In the genomic region with DNA sequence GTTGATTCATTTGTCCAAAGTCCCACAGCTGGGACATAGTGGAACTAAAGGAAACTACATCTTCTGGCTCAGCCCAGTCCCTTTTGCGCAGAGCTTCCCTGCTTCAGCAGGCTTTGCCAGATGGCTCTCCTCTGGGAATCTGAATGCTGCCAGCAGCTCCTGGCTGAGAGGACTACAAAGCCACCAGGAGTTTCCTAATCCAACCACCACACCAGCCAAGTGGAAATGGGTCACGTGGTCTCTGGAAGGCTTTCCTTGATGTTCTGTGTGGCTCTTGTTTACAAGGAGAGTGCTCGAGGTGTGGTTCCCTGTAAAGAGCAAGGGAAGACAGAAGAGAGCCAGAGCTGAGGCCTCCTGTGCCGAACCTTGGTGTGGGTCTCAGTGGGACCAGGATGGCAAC, we compare ENCODE assay signal across 8 mouse cellular contexts. TPM values are rescaled to one million over a fixed set of nuclear protein-coding genes. Genes with fewer than 3 reads are reported as not detected.
DNase-seq lines count a peak whose midpoint lies in the region; ATAC-seq lines count a peak whose summit lies in the region.

No protein-coding gene starts in this region.

- WGBS in limb, embryonic 11.5 days: 33% methylated on average over 4 of the region's 4 CpGs
- WGBS in limb, embryonic 10.5 days: 39% methylated on average over 4 of the region's 4 CpGs

- DNase-seq in limb, embryonic 11.5 days (ENCODE audit: low spot score): no peak
- DNase-seq in limb, embryonic 10.5 days (ENCODE audit: low spot score): no peak
- DNase-seq in brain, embryonic 18.5 days (ENCODE audit: low read depth, low spot score): peak; percentile 39
- DNase-seq in gastrocnemius, adult 8-10 months (ENCODE audit: low spot score in 2 of 2): peak; percentile 89 to 92
- peak; percentile 74 to 77 for DNase-seq in layer of hippocampus, adult 18-20 months (ENCODE audit: low spot score in 2 of 2)
- DNase-seq in lung, postnatal 36 days: peak; percentile 88
- DNase-seq in embryo, embryonic 9.5 days (ENCODE audit: extremely low spot score): no peak

- H3K36me3 ChIP-seq in limb, embryonic 11.5 days (ENCODE audit: control insufficient read depth, insufficient read depth, low read length): no peaks in the 10 kb centered on the region
- H3K36me3 ChIP-seq in limb, embryonic 10.5 days: no peaks in the 10 kb centered on the region

- H3K9me3 ChIP-seq in limb, embryonic 11.5 days (ENCODE audit: control insufficient read depth, low read length): no peaks in the 10 kb centered on the region
- no peaks in the 10 kb centered on the region for H3K9me3 ChIP-seq in limb, embryonic 10.5 days (replicated peaks)

- no peaks in the 10 kb centered on the region for H3K4me1 ChIP-seq in limb, embryonic 11.5 days (ENCODE audit: control insufficient read depth, insufficient read depth, low read length)
- no peaks in the 10 kb centered on the region for H3K4me1 ChIP-seq in limb, embryonic 10.5 days

- ATAC-seq in limb, embryonic 11.5 days (ENCODE audit: insufficient number of reproducible peaks, low FRiP score, low TSS enrichment, low read depth): no peak
- no peak for ATAC-seq in megakaryocyte-erythroid progenitor cell, adult 5-6 weeks (replicated peaks; ENCODE audit: low FRiP score, low TSS enrichment, poor library complexity, severe bottlenecking)

- no peak overlapping the region for H3K4me2 ChIP-seq in limb, embryonic 11.5 days (ENCODE audit: low read depth, severe bottlenecking)

- no peak overlapping the region for H3K9ac ChIP-seq in limb, embryonic 11.5 days (ENCODE audit: low read length)

- H3K27ac ChIP-seq in limb, embryonic 11.5 days (replicated peaks; ENCODE audit: low read depth, low read length): 0 out of 2 replicates have a peak overlapping the region, but pooled peaks have one; percentile 18
- no peak overlapping the region for H3K27ac ChIP-seq in limb, embryonic 10.5 days

- no peaks in the 10 kb centered on the region for H3K27me3 ChIP-seq in limb, embryonic 11.5 days (ENCODE audit: control insufficient read depth, insufficient read depth, low read length)
- H3K27me3 ChIP-seq in limb, embryonic 10.5 days (ENCODE audit: low read depth, poor library complexity, severe bottlenecking): no peaks in the 10 kb centered on the region

- H3K4me3 ChIP-seq in limb, embryonic 11.5 days (ENCODE audit: low read depth, low read length): no peak overlapping the region
- no peak overlapping the region for H3K4me3 ChIP-seq in limb, embryonic 10.5 days

RNA-seq across cellular contexts. Expression of gene Myoc, which starts 4.8 kb away (rescaled TPM):
- not detected in 2 replicates for polyA plus RNA-seq in limb, embryonic 11.5 days (2014; fragmentation: Nextera tagmentation; extraction: Ambion mirVana)
- polyA plus RNA-seq in limb, embryonic 10.5 days (2016; fragmentation: Nextera tagmentation; extraction: Ambion mirVana): not detected in 2 replicates
- total RNA-seq in gastrocnemius, adult 8-10 months (2022): 10 to 100 TPM; 25.2 to 56.7 (median 37.8) TPM
- total RNA-seq in layer of hippocampus, adult 18-20 months (2021): 1 to 10 TPM; 2.6 to 4.0 TPM
- total RNA-seq in megakaryocyte-erythroid progenitor cell, adult 5-6 weeks (2014; fragmentation: Nextera tagmentation): not detected in 2 replicates
- not detected in 2 replicates for total RNA-seq in megakaryocyte-erythroid progenitor cell, adult 5-6 weeks (2017)

RNA-seq across cellular contexts. Expression of gene Myocos, which starts 14.3 kb away (rescaled TPM):
- polyA plus RNA-seq in limb, embryonic 11.5 days (2014; fragmentation: Nextera tagmentation; extraction: Ambion mirVana): not detected in 2 replicates
- polyA plus RNA-seq in limb, embryonic 10.5 days (2016; fragmentation: Nextera tagmentation; extraction: Ambion mirVana): not detected in 2 replicates
- not detected for total RNA-seq in gastrocnemius, adult 8-10 months (2022)
- not detected for total RNA-seq in layer of hippocampus, adult 18-20 months (2021)
- total RNA-seq in megakaryocyte-erythroid progenitor cell, adult 5-6 weeks (2014; fragmentation: Nextera tagmentation): not detected in 2 replicates
- not detected in 2 replicates for total RNA-seq in megakaryocyte-erythroid progenitor cell, adult 5-6 weeks (2017)

Comparison
In these comparisons a context has a peak if more than half of its experiments do, and no peak if none do; other contexts are left out.
1. DNase-seq: peak in brain, embryonic 18.5 days (single experiment), gastrocnemius, adult 8-10 months (2 of 2), layer of hippocampus, adult 18-20 months (2 of 2) and lung, postnatal 36 days (single experiment); none in limb, embryonic 11.5 days (single experiment), limb, embryonic 10.5 days (single experiment) and embryo, embryonic 9.5 days (single experiment).
2. RNA of gene Myoc, which starts 4.8 kb away (total RNA-seq): 25.2 to 56.7 TPM in gastrocnemius, adult 8-10 months; 2.6 to 4.0 TPM in layer of hippocampus, adult 18-20 months and not detected in megakaryocyte-erythroid progenitor cell, adult 5-6 weeks; every median in the first group is over 4 times any median in the second.